Comparison of ENCODE assay signal across 17 mouse cellular contexts in genomic region chr8:54917710-54918109, GRCm38 (mm10). TPM values are rescaled to one million over a fixed set of nuclear protein-coding genes. Genes with fewer than 3 reads are reported as not detected.
"Had no signal": no experiment of that assay in that cellular context is flagged by ENCODE, and none has a peak within 500 bp of the region (broad histone marks: within the 10 kb centered on the region; RNA-seq: fewer than 3 reads in every experiment).

No protein-coding gene starts in this region.

- ATAC-seq: liver, embryonic 12.5 days had no signal

- H3K9ac ChIP-seq: limb, embryonic 15.5 days; liver, embryonic 12.5 days; lung, embryonic 14.5 days; stomach, embryonic 15.5 days had no signal

- H3K4me1 ChIP-seq: limb, embryonic 15.5 days; liver, embryonic 12.5 days had no signal

- H3K4me2 ChIP-seq: limb, embryonic 15.5 days; liver, embryonic 12.5 days; lung, embryonic 14.5 days; stomach, embryonic 15.5 days had no signal

- H3K4me3 ChIP-seq: limb, embryonic 15.5 days; liver, embryonic 12.5 days; midbrain, embryonic 10.5 days; stomach, embryonic 15.5 days had no signal

- H3K36me3 ChIP-seq: limb, embryonic 15.5 days; liver, embryonic 12.5 days; midbrain, embryonic 10.5 days; stomach, embryonic 15.5 days had no signal

- DNase-seq: kidney, adult 8-10 months; kidney, postnatal 36 days; layer of hippocampus, adult 9-11 months; layer of hippocampus, postnatal 36 days; lung, embryonic 14.5 days; lung, postnatal 10 days; lung, postnatal 4 days; right cerebral cortex, postnatal 14 days; thymus, adult 2 months; thymus, postnatal 25 days had no signal

- H3K9me3 ChIP-seq: limb, embryonic 15.5 days; liver, embryonic 12.5 days; midbrain, embryonic 10.5 days; stomach, embryonic 15.5 days had no signal

- H3K27ac ChIP-seq: limb, embryonic 15.5 days; liver, embryonic 12.5 days; midbrain, embryonic 10.5 days; stomach, embryonic 15.5 days had no signal

- H3K27me3 ChIP-seq: limb, embryonic 15.5 days; liver, embryonic 12.5 days; stomach, embryonic 15.5 days had no signal

RNA-seq across cellular contexts. Expression of gene Wdr17, which starts 30.7 kb away (rescaled TPM):
- total RNA-seq: megakaryocyte, adult 5-6 weeks had no signal
- polyA plus RNA-seq: liver, embryonic 12.5 days; liver, embryonic 16.5 days; spleen, adult 2 months; thymus, adult 2 months had no signal

RNA-seq across cellular contexts. Expression of gene Gpm6a, which starts 36.9 kb away (rescaled TPM):
- total RNA-seq: megakaryocyte, adult 5-6 weeks had no signal
